In genomic region chr9:54917010-54917677, GRCm38 (mm10) we compare ENCODE assay signal across 8 mouse cellular contexts. TPM values are rescaled to one million over a fixed set of nuclear protein-coding genes. Genes with fewer than 3 reads are reported as not detected.
A peak's percentile ranks its signal among the peaks of the same experiment; 100 is the strongest.
DNase-seq lines count a peak whose midpoint lies in the region; ATAC-seq lines count a peak whose summit lies in the region.

Gene Hykk (plus strand): TSS chr9:54917283.

- peak; percentile 100 for ATAC-seq in cerebellum, adult (ENCODE audit: insufficient number of reproducible peaks, low FRiP score, low TSS enrichment)
- peak; percentile 99 for ATAC-seq in forebrain, embryonic 12.5 days (ENCODE audit: low FRiP score)
- ATAC-seq in heart, embryonic 16.5 days (replicated peaks; ENCODE audit: extremely low read depth, insufficient read depth, low FRiP score): peak; percentile 98
- ATAC-seq in liver, embryonic 13.5 days (ENCODE audit: low read depth): peak; percentile 89
- peak; percentile 96 for ATAC-seq in stomach, embryonic 14.5 days (ENCODE audit: insufficient number of reproducible peaks, insufficient read depth, low FRiP score, low read depth)

- peak within 1 kb of the TSS; percentile 92 for H3K4me2 ChIP-seq in forebrain, embryonic 12.5 days
- peak within 1 kb of the TSS; percentile 76 for H3K4me2 ChIP-seq in heart, embryonic 16.5 days (ENCODE audit: low read depth, low read length)
- H3K4me2 ChIP-seq in liver, embryonic 13.5 days: peak within 1 kb of the TSS; percentile 72
- H3K4me2 ChIP-seq in stomach, embryonic 14.5 days (replicated peaks; ENCODE audit: low read depth, low read length): peak within 1 kb of the TSS; percentile 56

- 0 out of 2 replicates have a peak within 1 kb of the TSS, but pooled peaks have one; percentile 50 for H3K27ac ChIP-seq in forebrain, embryonic 12.5 days
- H3K27ac ChIP-seq in heart, embryonic 16.5 days (ENCODE audit: low read length): peak within 1 kb of the TSS; percentile 38
- no peak within 1 kb of the TSS for H3K27ac ChIP-seq in liver, embryonic 13.5 days
- H3K27ac ChIP-seq in stomach, embryonic 14.5 days (ENCODE audit: low read length): no peak within 1 kb of the TSS; the same call in 1 of the 2 replicates

- H3K9ac ChIP-seq in forebrain, embryonic 12.5 days: peak within 1 kb of the TSS; percentile 71
- H3K9ac ChIP-seq in heart, embryonic 16.5 days (ENCODE audit: low read length): peak within 1 kb of the TSS; percentile 79
- peak within 1 kb of the TSS; percentile 57; the same call in 1 of the 2 replicates for H3K9ac ChIP-seq in liver, embryonic 13.5 days
- peak within 1 kb of the TSS; percentile 33 for H3K9ac ChIP-seq in stomach, embryonic 14.5 days (replicated peaks; ENCODE audit: low read depth, low read length)

- peaks cover 9% of the 10 kb centered on the region for H3K4me1 ChIP-seq in forebrain, embryonic 12.5 days
- H3K4me1 ChIP-seq in heart, embryonic 16.5 days (ENCODE audit: control insufficient read depth, insufficient read depth, low read length): peaks cover 3% of the 10 kb centered on the region; the same call in 1 of the 2 replicates
- H3K4me1 ChIP-seq in liver, embryonic 13.5 days (replicated peaks): peaks cover 12% of the 10 kb centered on the region
- no peaks in the 10 kb centered on the region for H3K4me1 ChIP-seq in stomach, embryonic 14.5 days (ENCODE audit: control insufficient read depth, insufficient read depth, low read length)

- H3K27me3 ChIP-seq in forebrain, embryonic 12.5 days: no peaks in the 10 kb centered on the region
- no peaks in the 10 kb centered on the region for H3K27me3 ChIP-seq in heart, embryonic 16.5 days (ENCODE audit: control insufficient read depth, insufficient read depth, low read length)
- H3K27me3 ChIP-seq in liver, embryonic 13.5 days: no peaks in the 10 kb centered on the region
- no peaks in the 10 kb centered on the region for H3K27me3 ChIP-seq in stomach, embryonic 14.5 days (ENCODE audit: control insufficient read depth, insufficient read depth, low read length)

- DNase-seq in CD8-positive naive resting alpha-beta T cell, adult 2 months (ENCODE audit: low read depth in 2 of 2, low spot score in 2 of 2): peak; percentile 69 to 81
- DNase-seq in kidney, postnatal 25 days: peak; percentile 94 to 97
- DNase-seq in liver, embryonic 13.5 days: peak; percentile 58
- DNase-seq in natural killer cell, adult 2 months (ENCODE audit: low spot score in 2 of 2): peak; percentile 85 to 90

- peak within 1 kb of the TSS; percentile 69 for H3K4me3 ChIP-seq in forebrain, embryonic 12.5 days (replicated peaks)
- peak within 1 kb of the TSS; percentile 72 for H3K4me3 ChIP-seq in heart, embryonic 16.5 days (ENCODE audit: low read length)
- H3K4me3 ChIP-seq in liver, embryonic 13.5 days (replicated peaks): peak within 1 kb of the TSS; percentile 57
- H3K4me3 ChIP-seq in stomach, embryonic 14.5 days (ENCODE audit: low read depth, low read length): peak within 1 kb of the TSS; percentile 64

- H3K36me3 ChIP-seq in forebrain, embryonic 12.5 days (replicated peaks): no peaks in the 10 kb centered on the region
- peaks cover 2% of the 10 kb centered on the region; the same call in 1 of the 2 replicates for H3K36me3 ChIP-seq in heart, embryonic 16.5 days (ENCODE audit: control insufficient read depth, insufficient read depth)
- peaks cover 1% of the 10 kb centered on the region; the same call in 1 of the 2 replicates for H3K36me3 ChIP-seq in liver, embryonic 13.5 days
- H3K36me3 ChIP-seq in stomach, embryonic 14.5 days (ENCODE audit: control insufficient read depth, insufficient read depth, low read length): no peaks in the 10 kb centered on the region

- no peaks in the 10 kb centered on the region for H3K9me3 ChIP-seq in forebrain, embryonic 12.5 days
- H3K9me3 ChIP-seq in heart, embryonic 16.5 days (replicated peaks; ENCODE audit: control insufficient read depth, low read length): no peaks in the 10 kb centered on the region
- H3K9me3 ChIP-seq in liver, embryonic 13.5 days (replicated peaks): no peaks in the 10 kb centered on the region
- no peaks in the 10 kb centered on the region for H3K9me3 ChIP-seq in stomach, embryonic 14.5 days (ENCODE audit: control insufficient read depth, low read depth, low read length)

- WGBS in forebrain, embryonic 12.5 days: under 1% methylated on average over 34 of the region's 34 CpGs
- under 1% methylated on average over 34 of the region's 34 CpGs for WGBS in heart, embryonic 16.5 days
- WGBS in liver, embryonic 13.5 days (ENCODE audit: insufficient replicate concordance): 2% methylated on average over 34 of the region's 34 CpGs
- under 1% methylated on average over 34 of the region's 34 CpGs for WGBS in stomach, embryonic 14.5 days

RNA-seq across cellular contexts. Expression of gene Hykk, which starts in this region (rescaled TPM):
- 4.2 and 4.7 TPM in 2 replicates for polyA plus RNA-seq in forebrain, embryonic 12.5 days (2016; fragmentation: Nextera tagmentation; extraction: Ambion mirVana)
- polyA plus RNA-seq in heart, embryonic 16.5 days (2015; fragmentation: Nextera tagmentation; extraction: Ambion mirVana): 1.7 and 2.1 TPM in 2 replicates
- polyA plus RNA-seq in liver, embryonic 13.5 days (2015; fragmentation: Nextera tagmentation; extraction: Ambion mirVana): 1.5 and 2.0 TPM in 2 replicates
- polyA plus RNA-seq in stomach, embryonic 14.5 days (2014; fragmentation: Nextera tagmentation; extraction: Ambion mirVana): 4.8 and 5.3 TPM in 2 replicates

Comparison
In these comparisons a context has a peak if more than half of its experiments do, and no peak if none do; other contexts are left out.
1. H3K27ac ChIP-seq: peak in forebrain, embryonic 12.5 days (single experiment) and heart, embryonic 16.5 days (single experiment); none in liver, embryonic 13.5 days (single experiment) and stomach, embryonic 14.5 days (single experiment).
2. Peak in every context shown above with its lines, with median percentiles within 50 percentile points of each other: DNase-seq, ATAC-seq, H3K4me2 ChIP-seq, H3K4me3 ChIP-seq and H3K9ac ChIP-seq.